Mouse (Mus musculus) testis, adult 2 months (tissue): ENCODE results near the gene Esr2.

Experiments
- CTCF ChIP-seq: fragments of 200-500 bp; IDR thresholded peaks from 2 replicates; pipeline ENCODE4 v1.5.1; 2012; ENCODE audit warnings: low read depth, mild to moderate bottlenecking, inconsistent platforms, low read length, moderate library complexity; ENCODE audit not compliant: control insufficient read depth, insufficient read depth, insufficient replicate concordance
- POLR2A ChIP-seq: fragments of 200-500 bp; IDR thresholded peaks from 2 replicates; pipeline ENCODE4 v1.6.1; 2012; ENCODE audit warnings: low read depth, mild to moderate bottlenecking, inconsistent platforms, low read length, moderate library complexity; ENCODE audit not compliant: control insufficient read depth

- TF ChIP-seq POLR2A, result no peak
- TF ChIP-seq CTCF, result no peak
These were observed 72.3 kb downstream of the Esr2 start for GRCm38 (mm10) chr12:76104596-76105351.
